Mouse (Mus musculus) brain, adult 2 months (tissue): ENCODE measurements at regions not wholly inside any gene's neighbourhood (a gene's known extent, or its start where the extent isn't known, plus 50 kb on each side); places are given as distances from the start of the nearest gene placed in this dataset.

Experiments used
- DNase-seq: peaks from one replicate; pipeline ENCODE4 v3.0.0; 2011; ENCODE audit warnings: low read depth, low spot score

DNA sequence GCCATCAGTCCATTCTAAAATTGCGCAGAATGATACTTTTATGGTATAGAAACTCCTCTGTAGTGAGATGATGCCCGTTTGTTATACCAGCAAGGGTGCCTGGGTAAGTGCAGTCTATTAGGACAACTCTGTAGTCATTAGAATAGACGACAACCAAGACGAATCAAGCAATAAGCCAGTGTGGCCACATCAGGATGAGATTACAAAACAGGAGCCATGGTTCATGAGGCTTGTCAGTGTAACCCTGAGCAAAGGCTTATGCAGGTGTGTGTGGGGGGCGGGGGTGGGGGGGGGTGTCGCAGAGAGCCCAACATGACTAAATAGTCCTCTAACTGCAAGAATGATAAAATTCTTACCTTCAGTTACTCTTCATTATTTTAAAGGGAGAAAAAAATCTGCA, 243.5 kb downstream of the Cd83 start:
- no peak for DNase-seq

DNA sequence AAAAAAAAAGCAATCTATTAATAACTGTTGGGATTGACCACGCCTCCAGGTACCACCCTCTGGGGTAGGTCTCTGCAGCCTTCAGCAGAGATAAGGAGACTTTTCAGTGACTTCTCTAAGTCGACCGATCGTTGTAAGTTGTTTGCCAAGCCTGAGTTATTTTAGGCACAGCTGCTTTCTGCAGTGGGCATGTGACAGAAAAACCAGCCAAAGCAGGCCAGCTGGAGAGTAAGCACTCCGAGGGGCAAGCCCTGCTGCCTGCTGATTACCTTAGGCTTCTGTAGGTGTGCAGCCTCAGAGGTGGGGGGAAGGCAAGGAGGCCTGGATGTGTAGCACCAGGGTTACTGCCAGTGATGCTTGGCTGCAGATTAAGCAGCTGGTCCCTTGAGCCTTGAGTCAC, 246.0 kb downstream of the Cd83 start:
- peak; percentile 77 for DNase-seq

DNA sequence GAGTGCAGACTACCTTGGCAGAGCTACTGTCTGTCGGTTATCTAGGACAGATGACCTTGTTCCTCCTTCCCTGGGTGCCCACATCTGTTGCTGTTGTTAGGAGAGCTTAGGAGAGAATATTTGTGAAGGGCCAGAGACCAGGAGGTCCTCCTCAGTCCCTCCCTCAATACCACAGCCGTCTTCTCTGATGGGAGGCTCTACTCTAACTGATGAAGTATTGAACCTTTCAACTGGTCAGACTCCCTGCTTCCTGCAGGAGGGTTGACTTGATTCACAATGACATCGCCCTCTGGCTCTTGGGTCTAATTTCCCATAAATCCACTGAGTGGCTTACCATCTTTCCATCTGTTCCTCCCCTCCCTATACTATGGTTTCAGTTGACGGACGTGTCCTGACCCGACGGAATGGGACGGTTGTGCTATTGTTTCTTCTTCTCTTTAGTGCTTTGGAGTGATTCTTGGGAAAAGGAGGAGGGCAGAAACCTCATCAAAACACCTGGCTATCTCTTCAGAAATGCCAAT, 253.3 kb downstream of the Cd83 start:
- DNase-seq = no peak

DNA sequence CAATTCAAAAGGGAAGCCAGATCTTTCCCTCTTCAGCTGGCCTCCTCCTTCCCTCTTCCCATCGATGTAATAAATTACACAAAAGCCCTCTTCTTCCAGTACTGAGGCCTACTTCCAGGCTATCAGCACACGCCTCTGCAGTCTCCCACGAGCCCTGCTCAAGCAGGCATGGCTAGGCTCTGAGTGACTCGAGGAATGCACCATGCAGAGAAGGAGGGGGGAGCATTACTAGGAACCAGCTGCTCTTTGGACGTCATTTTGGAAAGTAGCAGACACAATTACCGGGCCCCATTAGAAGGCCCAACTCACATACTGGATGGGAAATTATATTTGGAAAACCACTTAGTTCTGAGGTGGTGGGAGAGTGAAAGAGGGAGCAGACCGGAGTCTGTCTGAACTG, 253.7 kb downstream of the Cd83 start:
- peak; percentile 70 for DNase-seq

DNA sequence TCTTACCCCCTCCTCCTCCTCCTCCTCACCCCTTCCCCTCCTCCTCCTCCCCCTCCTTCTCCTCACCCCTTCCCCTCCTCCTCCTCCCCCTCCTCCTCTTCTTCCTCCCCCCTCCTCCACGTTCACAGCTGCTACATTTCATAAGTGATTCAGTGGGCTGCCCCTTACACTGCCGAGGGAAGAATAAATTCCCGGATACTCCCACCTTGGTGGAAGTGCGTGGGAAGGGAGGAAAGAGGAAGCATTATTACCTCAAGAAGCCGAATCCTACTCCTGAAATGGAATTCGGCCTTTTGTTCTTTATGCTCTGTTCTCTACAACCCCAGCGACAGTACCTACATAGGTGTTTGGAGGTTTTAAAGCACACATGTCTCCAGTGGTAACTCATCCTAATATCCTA, 256.1 kb downstream of the Cd83 start:
- DNase-seq = no peak

DNA sequence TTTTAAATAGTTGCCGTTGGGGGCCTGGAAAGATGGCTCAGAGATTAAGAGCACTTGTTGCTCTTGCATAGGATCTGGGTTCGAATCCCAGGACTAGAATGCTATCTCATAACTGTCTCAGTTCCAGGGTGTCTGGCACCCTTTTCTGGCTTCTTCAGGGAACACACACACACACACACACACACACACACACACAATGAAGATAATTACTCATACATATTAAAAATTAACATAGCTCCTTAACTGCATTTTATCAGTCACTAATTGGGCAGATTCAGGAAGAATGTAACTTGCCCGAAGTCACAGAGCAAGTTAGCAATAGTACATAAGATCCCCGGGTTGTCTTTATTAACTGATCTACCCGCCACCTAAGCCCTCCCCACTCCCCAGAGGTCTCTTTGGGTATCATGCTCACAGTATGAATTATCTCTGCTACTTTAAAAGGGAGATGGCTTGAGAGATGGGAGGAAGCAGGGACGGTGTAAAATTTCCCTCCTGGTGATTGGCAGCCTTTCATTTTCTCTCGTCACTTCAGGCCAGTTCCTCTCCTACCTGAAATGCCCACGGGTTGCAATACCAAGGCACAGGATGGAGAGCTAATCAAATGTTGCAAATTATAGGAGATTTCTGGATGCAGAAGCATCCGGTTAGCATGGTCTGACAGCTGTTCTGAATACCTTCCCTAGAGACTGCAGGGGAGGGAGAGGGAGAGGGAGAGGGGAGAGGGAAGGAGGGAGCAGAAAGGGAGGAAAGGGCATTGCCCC, 258.3 kb downstream of the Cd83 start:
- peak; percentile 76 for DNase-seq

DNA sequence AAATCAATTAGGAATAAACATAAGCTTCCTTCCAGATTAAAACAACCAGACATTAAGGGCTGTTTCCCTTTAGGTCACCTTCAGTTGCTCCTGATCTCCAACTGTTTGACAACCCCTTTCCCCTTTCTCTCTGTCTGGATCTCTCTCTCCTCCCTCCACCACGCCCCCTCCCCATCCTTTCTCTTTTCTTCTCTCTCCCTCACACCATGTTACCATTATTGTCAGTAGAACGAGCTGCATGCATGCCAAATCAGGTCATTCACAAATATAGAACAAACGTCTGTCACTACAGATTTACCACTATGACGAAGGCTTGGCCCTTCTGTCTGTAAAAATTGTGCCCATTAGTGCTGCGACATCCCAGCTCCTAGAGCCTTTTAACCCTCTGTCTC, 258.9 kb downstream of the Cd83 start:
- DNase-seq = peak; percentile 95

DNA sequence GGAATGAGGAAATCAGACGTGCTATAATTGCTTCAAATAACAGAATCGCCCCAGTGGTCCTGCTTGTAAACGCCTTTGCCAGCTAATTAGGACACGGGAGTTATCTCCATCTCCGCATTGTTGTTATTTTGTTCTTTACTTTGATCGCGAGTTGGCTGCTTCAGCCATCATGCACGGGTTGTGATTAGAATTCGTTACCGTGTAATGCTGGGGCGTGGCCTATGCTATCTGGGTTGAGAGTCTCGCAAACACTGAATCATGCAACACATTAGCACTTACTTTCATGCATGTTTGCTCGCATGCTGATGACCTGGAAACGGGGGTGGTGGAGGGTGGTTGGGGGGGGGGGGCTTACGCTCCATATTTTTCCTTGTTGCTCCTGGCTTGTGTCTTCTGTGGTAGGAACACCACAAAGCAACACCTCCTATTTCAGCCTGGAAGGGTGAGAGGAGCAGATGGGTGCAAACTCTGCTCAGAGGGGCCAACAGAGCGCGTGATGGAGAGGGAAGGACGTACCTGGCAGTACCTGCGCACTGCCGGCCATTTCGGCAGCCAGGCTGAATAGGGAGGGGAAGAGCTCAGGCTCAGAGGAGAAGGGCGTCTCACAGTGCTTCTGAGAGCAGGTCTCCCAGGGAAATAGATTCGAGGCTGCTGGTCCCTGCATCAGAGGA, 260.1 kb downstream of the Cd83 start:
- DNase-seq = peak; percentile 84

DNA sequence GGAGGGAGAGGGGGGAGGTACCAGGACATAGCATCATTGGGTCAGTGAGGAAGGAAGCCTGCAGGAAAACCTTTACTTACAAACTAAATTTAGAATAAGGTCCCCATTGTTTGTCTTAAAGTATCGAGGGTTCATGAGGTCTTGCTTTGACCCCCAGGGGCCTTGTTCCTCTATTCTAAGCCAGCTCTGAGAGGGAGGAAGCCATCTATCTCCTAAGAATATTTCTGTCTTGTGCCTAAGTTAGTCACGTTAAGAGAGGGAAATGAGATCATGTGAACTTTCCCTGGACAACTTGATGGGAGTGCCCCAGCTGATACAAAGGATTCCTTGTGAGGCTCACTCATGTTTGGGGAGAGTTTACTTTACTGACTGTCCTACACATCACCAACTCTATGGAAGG, 261.9 kb downstream of the Cd83 start:
- no peak for DNase-seq

DNA sequence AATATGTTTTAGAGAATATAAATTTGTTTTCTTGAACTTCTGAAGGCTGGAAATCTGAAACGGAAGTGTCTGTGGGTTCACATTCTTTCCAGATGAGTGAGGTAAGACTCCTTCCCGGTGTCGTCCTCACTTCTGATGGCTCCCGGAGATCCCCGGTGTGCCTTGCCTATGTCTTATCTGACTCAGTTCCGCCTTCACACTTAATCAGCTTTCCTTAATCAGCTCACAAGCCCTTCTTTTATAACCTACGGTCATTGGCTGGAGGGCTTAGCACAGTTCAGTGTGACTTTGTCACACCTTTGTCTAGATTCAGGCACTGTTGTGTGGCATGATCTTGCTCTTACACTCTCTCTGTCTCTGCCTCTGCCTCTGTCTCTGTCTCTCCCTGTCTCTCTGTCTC, 269.6 kb downstream of the Cd83 start:
- DNase-seq = no peak

DNA sequence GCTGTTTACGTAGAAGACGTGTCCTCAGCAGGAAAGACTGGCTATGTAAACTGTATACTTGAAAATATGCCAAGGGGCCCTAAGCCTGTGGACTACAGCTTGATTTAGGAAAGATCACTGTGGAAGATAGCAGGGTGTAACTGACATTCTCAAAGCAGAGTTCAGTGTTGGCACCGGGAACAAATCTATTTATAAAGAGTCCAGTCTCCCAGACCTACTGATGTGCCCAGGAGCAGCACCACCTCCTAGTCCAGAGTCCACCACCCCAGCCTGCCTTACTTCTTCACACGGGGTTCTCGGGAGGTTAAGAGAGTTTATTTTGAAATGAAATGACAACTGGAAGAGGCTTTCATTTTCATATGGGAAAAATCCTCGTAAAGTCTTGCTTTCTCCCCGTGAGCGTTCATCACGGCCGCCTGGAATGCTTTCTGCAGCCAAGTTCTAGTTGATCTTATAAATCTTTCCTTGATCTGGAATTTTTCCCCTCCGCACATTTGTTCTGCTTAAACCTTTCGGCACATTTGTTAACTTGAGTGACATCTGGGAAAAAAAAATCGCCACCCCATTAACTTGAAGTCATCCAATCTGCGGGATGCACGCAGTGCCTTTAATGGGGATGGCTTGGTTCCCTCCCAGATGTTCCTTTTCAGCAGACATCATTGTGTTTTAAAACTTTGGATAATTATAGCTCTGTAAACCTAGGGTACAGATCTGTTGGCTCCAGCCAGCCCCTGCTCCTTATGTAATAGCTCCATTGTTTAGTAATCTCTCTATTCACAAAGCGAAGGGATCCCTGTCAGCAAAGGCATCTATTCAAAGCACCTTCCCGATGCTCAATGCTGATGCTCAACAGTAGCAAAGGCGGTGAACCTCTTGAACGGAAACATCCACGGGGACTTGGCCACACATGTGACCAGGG, 271.3 kb downstream of the Cd83 start:
- DNase-seq = peak; percentile 70

DNA sequence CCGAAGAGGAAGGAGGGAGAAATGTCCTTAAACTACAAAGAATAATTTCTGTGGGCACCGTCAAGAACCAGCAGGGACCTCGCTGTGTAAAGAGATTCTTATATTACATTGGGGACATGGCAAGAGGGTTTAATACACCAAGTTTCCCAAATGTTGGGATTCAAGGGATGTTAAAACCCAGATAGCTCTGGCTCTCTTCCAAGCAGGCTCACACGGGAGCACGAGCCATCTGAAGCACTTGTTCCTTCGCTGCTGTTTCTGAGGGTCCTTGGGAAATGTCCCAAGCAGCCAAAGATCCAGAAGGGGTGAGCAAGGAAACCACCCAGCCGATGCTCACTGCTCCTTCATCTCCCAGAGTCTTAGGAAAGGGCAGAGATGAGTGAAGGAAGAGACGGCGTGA, 272.1 kb downstream of the Cd83 start:
- DNase-seq = no peak

DNA sequence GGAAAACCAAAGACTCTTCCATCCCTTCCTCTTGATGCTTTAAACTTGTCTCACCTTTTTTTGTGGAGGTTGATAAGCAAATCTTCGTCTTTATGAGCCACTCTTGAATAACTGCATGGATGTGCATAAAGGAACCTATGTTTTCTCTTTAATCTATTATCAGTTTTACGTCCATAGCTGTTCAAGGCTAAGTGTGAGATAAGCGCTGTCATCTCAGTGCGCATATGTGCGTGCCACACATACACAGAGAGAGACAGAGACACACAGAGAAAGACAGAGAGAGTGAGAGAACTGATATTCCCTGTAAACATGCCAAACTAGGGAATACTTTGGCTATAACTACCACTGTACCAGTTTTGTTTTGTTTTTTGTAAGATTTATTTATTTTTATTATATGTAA, 273.0 kb downstream of the Cd83 start:
- DNase-seq = no peak

DNA sequence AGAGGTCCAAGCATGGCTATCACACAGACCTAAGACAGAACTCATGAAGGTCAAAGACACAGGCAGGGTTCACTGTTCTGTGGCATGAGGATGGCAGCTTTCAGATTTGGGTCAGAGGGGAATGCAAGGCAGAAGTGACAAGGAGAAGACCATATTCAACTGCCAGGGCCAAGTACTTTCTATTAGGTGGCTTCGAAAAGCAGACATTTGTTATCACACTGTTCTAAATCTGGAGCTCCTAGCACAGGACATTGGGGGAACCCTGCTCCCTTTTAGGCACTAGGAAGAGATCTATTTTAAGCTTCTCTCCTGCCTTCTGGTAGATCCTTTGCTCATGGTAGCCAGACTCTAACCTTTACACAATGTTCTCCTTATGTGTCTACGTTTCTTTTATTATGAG, 273.7 kb downstream of the Cd83 start:
- DNase-seq = no peak

DNA sequence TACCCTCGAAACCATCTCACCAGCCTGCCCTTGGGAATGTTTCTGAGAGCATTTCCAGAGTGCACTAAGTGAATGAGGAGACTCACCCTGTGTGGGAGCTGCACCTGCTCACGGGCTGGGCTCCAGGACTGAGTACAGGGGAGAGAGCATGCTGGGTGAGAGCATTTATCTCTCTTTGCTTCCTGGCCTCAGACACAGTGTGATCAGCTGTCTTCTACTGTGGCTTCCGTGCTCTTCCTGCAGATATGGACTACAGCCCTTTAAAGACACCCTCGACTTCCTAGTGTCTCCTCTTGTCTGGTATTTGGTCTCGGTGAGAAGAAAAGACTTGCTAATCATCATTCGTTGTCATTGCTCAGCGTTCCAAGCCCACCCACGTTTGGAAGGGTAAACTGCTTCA, 274.9 kb downstream of the Cd83 start:
- DNase-seq = peak; percentile 75

DNA sequence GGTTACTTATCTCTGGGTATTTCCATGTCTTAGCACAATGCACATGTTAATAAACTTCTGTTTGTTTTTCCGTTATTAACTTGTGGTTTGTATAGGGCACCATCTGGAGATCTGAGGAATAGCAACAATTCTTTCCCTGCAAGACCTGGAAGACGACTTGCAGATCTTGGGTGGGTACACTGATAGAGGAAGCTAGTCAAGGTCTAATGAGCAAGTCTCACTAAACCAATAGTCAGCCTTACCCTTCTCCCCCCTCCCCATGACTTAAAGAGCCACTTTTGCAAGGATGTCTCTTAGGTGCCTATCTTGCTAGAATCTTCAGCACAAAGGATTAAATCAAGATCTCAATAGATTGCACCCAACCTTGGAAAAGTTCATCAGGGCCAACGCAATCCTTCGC, 276.7 kb downstream of the Cd83 start:
- no peak for DNase-seq

DNA sequence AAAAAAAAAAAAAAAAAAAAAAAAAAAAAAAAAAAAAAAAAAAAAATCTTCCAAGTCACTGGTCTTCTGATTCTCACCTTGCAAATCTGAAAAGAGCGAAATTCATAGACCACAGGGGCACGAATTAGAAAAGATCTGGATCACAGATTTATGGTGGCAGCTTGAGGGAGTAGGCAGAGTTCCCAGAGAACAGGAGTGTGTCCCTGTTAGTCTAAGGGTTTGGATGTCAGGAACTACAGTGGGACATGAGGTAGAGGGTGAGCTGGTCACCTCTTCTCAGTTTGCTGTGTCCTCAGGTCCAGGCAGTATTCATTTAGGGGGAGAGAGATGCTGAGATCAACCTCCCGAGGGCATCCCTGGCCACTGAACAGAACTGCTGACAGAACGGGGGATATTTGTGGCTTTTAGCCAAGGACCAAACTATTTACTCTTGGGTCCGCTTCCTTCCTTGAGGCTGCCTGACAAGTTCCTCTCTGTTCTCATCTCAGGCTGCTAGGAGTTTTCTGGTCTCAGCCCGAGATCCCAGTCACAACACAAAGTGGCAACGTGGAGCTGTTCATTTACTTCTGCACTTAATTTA, 277.2 kb downstream of the Cd83 start:
- DNase-seq = peak; percentile 73

DNA sequence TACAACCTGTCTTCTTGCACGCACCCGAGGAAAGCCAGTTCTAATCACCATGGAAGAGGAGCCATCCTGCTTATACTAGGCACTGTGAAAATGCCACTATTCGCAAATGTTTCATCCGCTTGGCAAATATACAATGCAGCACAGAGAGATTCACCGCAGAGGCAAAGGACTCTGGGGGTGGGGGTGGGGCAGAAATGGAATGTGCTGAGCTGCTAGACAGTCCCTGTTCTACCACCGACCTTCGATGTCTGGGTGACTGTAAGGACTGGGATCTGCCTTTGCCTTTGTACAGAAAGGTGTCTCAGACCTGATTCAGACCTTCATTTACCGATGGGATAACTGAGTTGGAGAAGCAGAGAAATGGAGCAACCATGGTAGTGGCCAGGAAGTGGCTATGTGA, 278.7 kb downstream of the Cd83 start:
- no peak for DNase-seq

DNA sequence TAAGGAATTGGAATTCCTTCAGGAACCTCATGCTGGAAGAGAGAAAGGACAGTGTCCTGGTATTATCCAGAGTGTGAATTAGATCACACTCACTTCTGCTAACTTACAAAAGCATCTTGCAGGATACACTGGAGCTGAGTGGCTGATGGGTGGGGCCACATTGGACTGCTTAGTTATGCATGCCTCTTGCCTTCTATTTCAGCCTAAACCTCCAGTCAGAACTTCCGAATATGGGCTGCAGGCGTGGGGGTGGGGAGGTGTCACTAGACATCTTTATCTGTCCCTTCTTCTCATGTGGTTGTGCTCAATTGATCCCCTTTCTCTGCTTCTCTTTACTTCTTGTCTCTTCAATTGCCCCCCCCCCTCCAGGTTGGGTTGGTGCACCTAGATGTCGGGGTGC, 279.5 kb downstream of the Cd83 start:
- DNase-seq = no peak

DNA sequence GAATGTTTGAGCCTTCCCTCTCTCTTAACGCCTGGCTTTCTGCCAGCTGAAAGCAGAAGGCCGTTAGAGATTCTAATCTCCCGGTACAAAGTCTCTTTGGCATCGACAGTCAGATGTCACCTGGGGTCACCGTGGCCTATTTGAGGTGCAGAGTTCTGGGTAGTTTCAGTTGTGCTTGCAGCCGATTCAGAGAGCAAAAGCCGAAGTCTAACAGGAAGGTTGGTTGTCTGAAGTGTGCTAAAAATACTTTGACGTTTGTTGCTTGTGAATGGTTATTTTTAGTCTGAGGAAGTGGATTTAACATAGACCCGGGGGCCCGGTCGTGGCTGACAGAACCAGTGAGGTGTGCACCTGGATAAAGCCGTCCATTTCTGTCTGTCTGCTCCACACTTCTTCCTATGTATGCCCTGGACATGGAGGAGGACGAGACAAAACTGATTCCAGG, 281.2 kb downstream of the Cd83 start:
- DNase-seq = peak; percentile 53

DNA sequence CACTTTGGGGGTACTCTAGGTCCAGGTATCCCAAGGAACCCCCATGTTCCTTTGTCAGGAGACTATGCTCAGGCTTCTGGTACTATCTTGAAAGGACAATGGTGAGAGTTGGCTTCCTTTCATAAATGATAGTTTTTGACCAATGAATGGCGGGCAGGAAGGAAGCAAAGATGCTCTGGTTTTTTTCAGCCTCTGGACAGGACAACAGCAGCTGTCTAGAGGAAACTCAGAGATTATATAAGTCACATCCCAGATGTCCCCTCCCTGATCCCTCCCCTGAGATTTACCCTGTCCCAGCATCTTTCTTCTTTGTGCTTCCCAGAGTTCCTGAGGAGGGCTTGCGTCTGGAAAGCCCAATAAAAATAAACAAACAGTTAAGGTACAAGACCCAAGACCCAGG, 282.7 kb downstream of the Cd83 start:
- no peak for DNase-seq

DNA sequence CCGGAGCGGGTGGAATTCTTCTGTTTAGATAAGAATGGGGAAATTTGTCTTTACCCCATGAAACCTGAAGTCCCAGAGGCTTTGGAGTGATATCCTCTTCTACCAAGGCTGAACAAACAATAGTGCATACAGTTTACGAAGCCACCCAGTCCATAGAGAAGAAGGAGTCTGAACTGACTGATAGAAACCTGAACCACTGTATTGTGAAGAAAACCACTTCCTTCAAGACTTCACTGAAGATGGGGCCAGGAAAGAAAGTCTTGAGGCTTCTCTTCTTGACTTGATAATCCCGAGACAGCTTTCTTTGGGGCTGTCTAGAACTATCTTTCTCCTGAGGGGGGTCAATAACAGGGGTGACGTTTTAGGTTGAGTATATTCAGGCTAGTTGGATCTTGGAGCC, 284.4 kb downstream of the Cd83 start:
- DNase-seq = no peak
